Mouse (Mus musculus) T-helper 17 cell (primary cell): ENCODE measurements around the gene Zfp866.

Experiments used
- in situ Hi-C, 2 experiments: fragments of 300-600 bp; cut with MboI, MseI; formaldehyde crosslinking; loops; 1 replicate in 1 of 2; 2 replicates in 1 of 2; pipeline ENCODE4 v1.15.1; 2025; ENCODE audit warnings: high pct_unique_total_duplicates in 2 of 2

The Zfp866 gene

GRCm38 (mm10) chr8:69797661-69798060, 6.7 kb upstream of the Zfp866 start:
- in situ Hi-C loops, result no loop called here

- in situ Hi-C loops, result no loop called here
These were observed 5.9 kb upstream of the Zfp866 start for GRCm38 (mm10) chr8:69796721-69797345.

GRCm38 (mm10) chr8:69794901-69795300, 3.9 kb upstream of the Zfp866 start:
- in situ Hi-C loops, result no loop called here

GRCm38 (mm10) chr8:69794096-69794495, 3.1 kb upstream of the Zfp866 start:
- in situ Hi-C loops, result no loop called here

- in situ Hi-C loops, result no loop called here
These were observed 2.7 kb upstream of the Zfp866 start for GRCm38 (mm10) chr8:69793666-69794065.

- in situ Hi-C loops, result no loop called here
These were observed 564 bp upstream of the Zfp866 start for GRCm38 (mm10) chr8:69791415-69792068.

- in situ Hi-C loops, result no loop called here
These were observed 614 bp downstream of the Zfp866 start for GRCm38 (mm10) chr8:69790364-69790763.

GRCm38 (mm10) chr8:69789731-69790130, 1.2 kb downstream of the Zfp866 start:
- in situ Hi-C loops, result no loop called here

GRCm38 (mm10) chr8:69789105-69789504, 1.9 kb downstream of the Zfp866 start:
- in situ Hi-C loops, result no loop called here

- in situ Hi-C loops, result no loop called here
These were observed 13.9 kb downstream of the Zfp866 start for GRCm38 (mm10) chr8:69777111-69777510.

- in situ Hi-C loops, result no loop called here
These were observed 15.8 kb downstream of the Zfp866 start for GRCm38 (mm10) chr8:69775149-69775534.

GRCm38 (mm10) chr8:69774503-69775148, 16.4 kb downstream of the Zfp866 start, which contains the start of gene Gm20422:
TSS of gene Gm20422 (minus strand) at chr8:69774886.
- in situ Hi-C loops, result no loop called here

- in situ Hi-C loops, result no loop called here
These were observed 18.9 kb downstream of the Zfp866 start for GRCm38 (mm10) chr8:69772106-69772505.

- in situ Hi-C loops, result no loop called here
These were observed 19.8 kb downstream of the Zfp866 start for GRCm38 (mm10) chr8:69771221-69771620.

GRCm38 (mm10) chr8:69761814-69762445, 29.0 kb downstream of the Zfp866 start:
- in situ Hi-C loops, result no loop called here

GRCm38 (mm10) chr8:69758316-69758715, 32.7 kb downstream of the Zfp866 start:
- in situ Hi-C loops, result no loop called here

GRCm38 (mm10) chr8:69752437-69752836, 38.5 kb downstream of the Zfp866 start:
- in situ Hi-C loops, result no loop called here

- in situ Hi-C loops, result no loop called here
These were observed 41.2 kb downstream of the Zfp866 start, which contains the start of gene Zfp963 for GRCm38 (mm10) chr8:69749544-69750454. TSS of gene Zfp963 (minus strand) at chr8:69749970.

GRCm38 (mm10) chr8:69741231-69741630, 49.7 kb downstream of the Zfp866 start:
- in situ Hi-C loops, result no loop called here

- in situ Hi-C loops, result no loop called here
These were observed 50.2 kb downstream of the Zfp866 start for GRCm38 (mm10) chr8:69740763-69741162.

- in situ Hi-C loops, result no loop called here
These were observed 55.5 kb downstream of the Zfp866 start for GRCm38 (mm10) chr8:69735495-69735894.
